Mouse (Mus musculus): ENCODE results near the gene Icam1. TPM values are rescaled to one million over a fixed set of nuclear protein-coding genes. Genes with fewer than 3 reads are reported as not detected.
"Not testable (repeated sequence)": the region's sequence is repeated elsewhere in the genome, so short reads cannot be mapped to it uniquely, and the experiment has no call there.

The Icam1 gene
- polyA plus RNA-seq, 1 experiment, result 1.6 TPM

DNA sequence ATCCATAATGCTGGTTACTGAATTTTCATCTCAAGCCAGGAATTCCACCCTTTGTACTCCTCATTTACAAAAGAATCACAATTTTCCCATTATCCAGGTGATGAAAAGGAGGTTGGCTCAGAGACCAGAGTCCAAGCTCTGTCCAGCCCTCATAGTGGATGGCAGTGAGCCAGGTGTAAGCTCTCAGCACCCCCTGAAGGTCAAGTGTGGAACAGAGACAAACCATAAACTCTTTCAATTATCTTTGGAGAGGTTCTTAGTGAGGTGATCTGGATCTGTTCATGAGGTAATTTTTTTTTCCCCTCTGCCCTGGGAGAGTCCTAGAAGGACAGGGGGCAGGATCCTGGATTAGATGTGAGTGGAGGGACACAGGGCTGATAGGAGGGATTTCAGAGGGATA, 15.0 kb upstream of the Icam1 start:
- peaks cover 5% of the 10 kb centered on the region; the same call in 1 of the 2 replicates for H3K4me1 ChIP-seq (ENCODE audit: control insufficient read depth, insufficient read depth, low read length)
- no peaks in the 10 kb centered on the region for H3K27me3 ChIP-seq (ENCODE audit: control insufficient read depth, insufficient read depth, low read length)
- no peak overlapping the region for H3K4me3 ChIP-seq (replicated peaks; ENCODE audit: insufficient read depth, low read depth, low read length)
- DNase-seq, result no peak
- TF ChIP-seq POLR2A (IDR thresholded peaks at IDR 0.05; ENCODE audit: borderline replicate concordance, insufficient read depth, low read length) (no peak), CTCF (IDR thresholded peaks at IDR 0.05; ENCODE audit: borderline replicate concordance, insufficient read depth, low read depth, low read length) (no peak)
- H3K27ac ChIP-seq (ENCODE audit: insufficient read depth, low read length), result no peak overlapping the region

GRCm38 (mm10) chr9:21001651-21002200, 14.1 kb upstream of the Icam1 start:
- H3K4me1 ChIP-seq (ENCODE audit: control insufficient read depth, insufficient read depth, low read length), result peaks cover 10% of the 10 kb centered on the region; the same call in 1 of the 2 replicates
- WGBS, result 66% methylated on average over 6 of the region's 6 CpGs

DNA sequence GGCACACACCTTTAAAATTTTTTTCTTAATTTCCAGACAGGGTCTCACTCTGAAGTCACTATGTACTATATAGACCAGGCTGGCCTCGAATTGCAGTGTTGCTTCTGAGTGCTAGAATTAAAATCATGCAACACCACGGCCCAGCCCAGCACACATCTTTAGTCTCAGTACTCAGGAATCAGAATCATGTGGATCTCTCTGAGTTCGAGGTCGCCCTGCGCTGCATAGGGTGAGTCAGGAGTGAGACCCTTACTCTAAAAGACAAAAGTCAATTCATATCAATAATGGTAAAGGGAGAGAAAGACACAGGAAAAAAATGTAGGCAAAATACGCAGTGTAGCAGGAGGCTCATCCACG, 13.5 kb upstream of the Icam1 start:
- 5% methylated on average over 7 of the region's 7 CpGs for WGBS

More at GRCm38 (mm10) chr9:21001651-21002200, 14.1 kb upstream of the Icam1 start:
- no peak for DNase-seq
- no peaks in the 10 kb centered on the region for H3K27me3 ChIP-seq (ENCODE audit: control insufficient read depth, insufficient read depth, low read length)
- no peak overlapping the region for H3K27ac ChIP-seq (ENCODE audit: insufficient read depth, low read length)
- H3K4me3 ChIP-seq (replicated peaks; ENCODE audit: insufficient read depth, low read depth, low read length), result no peak overlapping the region
- no peak for TF ChIP-seq POLR2A (IDR thresholded peaks at IDR 0.05; ENCODE audit: borderline replicate concordance, insufficient read depth, low read length)
- no peak for TF ChIP-seq CTCF (IDR thresholded peaks at IDR 0.05; ENCODE audit: borderline replicate concordance, insufficient read depth, low read depth, low read length)

DNA sequence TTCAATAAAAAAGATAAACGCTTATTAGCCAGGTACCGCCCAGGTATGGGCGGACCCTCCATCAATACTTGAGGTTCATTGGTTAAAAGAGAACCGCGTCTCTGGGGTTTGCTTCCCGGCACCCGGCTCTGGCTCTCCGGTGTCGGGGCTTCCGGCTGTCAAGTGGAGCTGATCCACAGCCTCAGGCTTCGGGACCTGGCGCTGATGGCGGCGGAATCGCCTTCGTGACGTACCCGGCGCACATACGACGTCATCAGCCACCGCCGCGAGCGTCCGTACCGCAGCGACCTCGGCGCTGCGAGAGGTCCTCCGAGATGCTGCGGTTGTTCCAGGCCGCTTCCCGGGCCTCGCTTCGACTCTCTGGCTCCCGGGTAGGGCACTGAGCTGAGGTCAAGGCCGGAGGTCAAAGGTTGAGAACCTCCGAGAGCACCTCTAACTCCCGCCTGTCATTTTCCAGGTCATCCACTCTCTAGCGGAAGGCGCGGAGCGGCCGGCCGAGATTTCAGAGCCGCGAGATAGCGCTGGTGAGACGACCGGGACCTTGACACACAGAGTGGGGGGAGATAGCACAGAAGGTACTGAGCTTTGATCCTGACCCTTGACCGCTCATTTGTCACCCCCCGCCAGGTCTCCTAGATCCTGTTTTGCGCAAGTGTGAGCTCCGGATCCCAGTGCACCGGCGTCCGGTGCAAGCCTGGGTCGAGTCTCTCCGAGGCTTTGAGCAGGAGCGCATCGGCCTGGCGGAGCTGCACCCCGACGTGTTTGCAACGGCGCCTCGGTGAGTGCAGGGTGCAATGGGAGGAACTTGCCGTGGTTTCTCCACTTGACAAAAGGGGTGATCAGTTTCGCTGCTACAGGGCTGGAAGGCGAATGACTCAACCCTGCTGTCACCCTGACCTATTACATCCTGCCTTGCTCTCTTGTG, 12.9 kb upstream of the Icam1 start, which contains the start of gene Mrpl4:
Gene Mrpl4, plus strand, starts transcription at position 112 of the 925 bp plus-strand sequence.
- TF ChIP-seq POLR2A (IDR thresholded peaks at IDR 0.05; ENCODE audit: borderline replicate concordance, insufficient read depth, low read length) (peak; percentile 98), CTCF (IDR thresholded peaks at IDR 0.05; ENCODE audit: borderline replicate concordance, insufficient read depth, low read depth, low read length) (no peak)
- H3K27me3 ChIP-seq (ENCODE audit: control insufficient read depth, insufficient read depth, low read length), result no peaks in the 10 kb centered on the region
- WGBS, result under 1% methylated on average over 72 of the region's 72 CpGs

More for the DNA sequence above, 13.5 kb upstream of the Icam1 start:
- no peak for TF ChIP-seq CTCF (IDR thresholded peaks at IDR 0.05; ENCODE audit: borderline replicate concordance, insufficient read depth, low read depth, low read length)
- no peak for TF ChIP-seq POLR2A (IDR thresholded peaks at IDR 0.05; ENCODE audit: borderline replicate concordance, insufficient read depth, low read length)
- Histone ChIP-seq H3K27me3 (ENCODE audit: control insufficient read depth, insufficient read depth, low read length) (no peaks in the 10 kb centered on the region), H3K4me3 (replicated peaks; ENCODE audit: insufficient read depth, low read depth, low read length) (peak overlapping the region; percentile 68), H3K4me1 (ENCODE audit: control insufficient read depth, insufficient read depth, low read length) (peaks cover 10% of the 10 kb centered on the region; the same call in 1 of the 2 replicates), H3K27ac (ENCODE audit: insufficient read depth, low read length) (peak overlapping the region; percentile 39; the same call in 1 of the 2 replicates)
- peak in 1 of 2 experiments; percentile 22 for DNase-seq

DNA sequence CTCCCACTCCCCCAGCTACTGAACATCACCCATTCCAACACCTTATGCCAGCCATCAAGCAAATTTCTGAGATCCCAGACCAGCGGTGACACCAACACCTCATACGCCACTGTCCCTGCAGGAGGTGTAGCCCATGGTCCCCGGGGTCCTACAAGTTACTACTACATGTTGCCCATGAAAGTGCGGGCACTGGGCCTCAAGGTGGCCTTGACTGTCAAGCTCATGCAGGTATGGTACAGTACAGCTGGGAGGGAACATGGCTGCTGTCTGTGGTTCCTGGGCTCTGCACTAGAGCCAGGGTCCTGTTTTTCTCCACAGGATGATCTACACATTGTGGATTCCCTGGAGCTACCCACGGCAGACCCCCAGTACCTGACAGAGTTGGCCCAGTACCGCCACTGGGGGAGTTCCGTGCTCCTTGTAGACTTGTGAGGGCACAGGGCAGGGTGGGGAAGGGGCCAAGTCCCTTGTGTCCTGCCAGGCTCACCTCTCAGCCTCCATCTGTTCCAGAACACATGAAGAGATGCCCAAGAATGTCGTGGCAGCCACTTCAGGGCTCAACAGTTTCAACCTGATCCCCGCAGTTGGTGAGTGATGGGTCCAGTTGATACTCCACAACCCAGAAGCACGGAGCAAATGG, 8.4 kb upstream of the Icam1 start:
- TF ChIP-seq CTCF (IDR thresholded peaks at IDR 0.05; ENCODE audit: borderline replicate concordance, insufficient read depth, low read depth, low read length) (no peak), POLR2A (IDR thresholded peaks at IDR 0.05; ENCODE audit: borderline replicate concordance, insufficient read depth, low read length) (no peak)
- WGBS, result 87% methylated on average over 10 of the region's 10 CpGs
- DNase-seq, result no peak

More for the DNA sequence above, 12.9 kb upstream of the Icam1 start, which contains the start of gene Mrpl4:
- Histone ChIP-seq H3K27ac (ENCODE audit: insufficient read depth, low read length) (peak within 1 kb of the TSS; percentile 39), H3K4me1 (ENCODE audit: control insufficient read depth, insufficient read depth, low read length) (peaks cover 10% of the 10 kb centered on the region; the same call in 1 of the 2 replicates), H3K4me3 (replicated peaks; ENCODE audit: insufficient read depth, low read depth, low read length) (peak within 1 kb of the TSS; percentile 68)
- peak; percentile 92 to 95 for DNase-seq

GRCm38 (mm10) chr9:21008007-21008406, 7.8 kb upstream of the Icam1 start:
- 79% methylated on average over 7 of the region's 7 CpGs for WGBS
- Histone ChIP-seq H3K27ac (ENCODE audit: insufficient read depth, low read length) (no peak overlapping the region), H3K4me1 (ENCODE audit: control insufficient read depth, insufficient read depth, low read length) (peaks cover 10% of the 10 kb centered on the region; the same call in 1 of the 2 replicates), H3K27me3 (ENCODE audit: control insufficient read depth, insufficient read depth, low read length) (no peaks in the 10 kb centered on the region), H3K4me3 (replicated peaks; ENCODE audit: insufficient read depth, low read depth, low read length) (no peak overlapping the region)
- DNase-seq, result no peak
- TF ChIP-seq POLR2A (IDR thresholded peaks at IDR 0.05; ENCODE audit: borderline replicate concordance, insufficient read depth, low read length), result no peak

More for the DNA sequence above, 8.4 kb upstream of the Icam1 start:
- Histone ChIP-seq H3K27ac (ENCODE audit: insufficient read depth, low read length) (no peak overlapping the region), H3K4me3 (replicated peaks; ENCODE audit: insufficient read depth, low read depth, low read length) (no peak overlapping the region), H3K4me1 (ENCODE audit: control insufficient read depth, insufficient read depth, low read length) (peaks cover 10% of the 10 kb centered on the region; the same call in 1 of the 2 replicates), H3K27me3 (ENCODE audit: control insufficient read depth, insufficient read depth, low read length) (no peaks in the 10 kb centered on the region)

DNA sequence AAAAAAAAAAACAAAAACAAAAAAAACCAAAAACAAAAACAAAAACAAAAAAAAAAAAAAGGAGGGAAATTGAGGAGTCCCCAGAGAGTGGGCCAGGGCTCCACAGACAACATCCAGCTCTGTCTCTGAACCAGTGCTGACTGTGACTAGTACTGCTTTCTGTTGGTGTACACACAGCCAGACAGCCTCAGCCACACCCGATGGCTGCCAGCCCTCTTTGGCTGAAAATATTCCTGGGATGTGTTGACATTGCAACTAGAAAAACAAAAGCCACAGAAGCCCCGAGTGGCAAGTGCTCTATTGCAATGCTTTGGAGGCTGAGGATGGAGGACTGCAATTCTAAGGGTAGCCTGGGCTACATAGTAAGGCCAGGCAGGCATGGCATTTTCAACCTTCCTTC, 5.4 kb upstream of the Icam1 start:
- Histone ChIP-seq H3K4me3 (replicated peaks; ENCODE audit: insufficient read depth, low read depth, low read length) (no peak overlapping the region), H3K27ac (ENCODE audit: insufficient read depth, low read length) (no peak overlapping the region), H3K4me1 (ENCODE audit: control insufficient read depth, insufficient read depth, low read length) (peaks cover 6% of the 10 kb centered on the region; the same call in 1 of the 2 replicates), H3K27me3 (ENCODE audit: control insufficient read depth, insufficient read depth, low read length) (no peaks in the 10 kb centered on the region; the same call in 1 of the 2 replicates)
- TF ChIP-seq CTCF (IDR thresholded peaks at IDR 0.05; ENCODE audit: borderline replicate concordance, insufficient read depth, low read depth, low read length) (no peak), POLR2A (IDR thresholded peaks at IDR 0.05; ENCODE audit: borderline replicate concordance, insufficient read depth, low read length) (no peak)
- 58% methylated on average over 2 of the region's 2 CpGs for WGBS
- DNase-seq, result no peak

DNA sequence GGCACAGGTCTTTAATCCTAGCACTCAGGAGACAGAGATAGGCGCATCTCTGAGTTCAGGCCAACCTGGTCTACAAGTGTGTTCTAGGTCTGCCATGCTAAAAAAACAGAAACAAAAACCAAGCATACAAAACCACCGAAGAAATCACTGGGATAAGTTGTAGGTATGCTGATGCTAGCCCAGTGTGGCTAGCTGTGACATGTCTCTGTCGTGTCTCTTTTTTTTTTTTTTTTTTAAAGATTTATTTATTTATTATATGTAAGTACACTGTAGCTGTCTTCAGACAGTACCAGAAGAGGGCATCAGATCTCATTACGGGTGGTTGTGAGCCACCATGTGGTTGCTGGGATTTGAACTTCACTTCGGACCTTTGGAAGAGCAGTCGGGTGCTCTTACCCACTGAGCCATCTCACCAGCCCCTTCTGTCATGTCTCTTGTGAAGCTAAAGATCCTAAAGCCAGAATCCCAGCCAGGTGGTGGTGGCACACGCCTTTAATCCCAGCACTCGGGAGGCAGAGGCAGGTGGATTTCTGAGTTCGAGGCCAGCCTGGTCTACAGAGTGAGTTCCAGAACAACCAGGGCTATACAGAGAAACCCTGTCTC, 4.7 kb upstream of the Icam1 start:
- not testable (repeated sequence) for DNase-seq; H3K4me1 ChIP-seq (ENCODE audit: control insufficient read depth, insufficient read depth, low read length)

More for the DNA sequence above, 4.7 kb upstream of the Icam1 start:
- 68% methylated on average over 9 of the region's 9 CpGs for WGBS
- H3K27me3 ChIP-seq (ENCODE audit: control insufficient read depth, insufficient read depth, low read length); H3K4me3 ChIP-seq (replicated peaks; ENCODE audit: insufficient read depth, low read depth, low read length); H3K27ac ChIP-seq (ENCODE audit: insufficient read depth, low read length): not testable (repeated sequence)

Data from cerebellum, adult 2 months (tissue).